Mouse (Mus musculus) hematopoietic multipotent progenitor cell, adult 10-12 weeks (in vitro differentiated cells): ENCODE measurements around the gene Olfr146. TPM values are rescaled to one million over a fixed set of nuclear protein-coding genes. Genes with fewer than 3 reads are reported as not detected.

Experiments
- polyA plus RNA-seq: library from polyadenylated mRNA; stranded (reverse); fragments of >175 nt; gene quantifications from 2 replicates; pipeline ENCODE4 v1.2.3, GENCODE M21; 2012; ENCODE audit warnings: low replicate concordance

The Olfr146 gene
- not detected in 2 replicates for polyA plus RNA-seq

GRCm38 (mm10) chr9:39023277-39023676 lies at the start of gene Olfr146:
Gene Olfr146, minus strand, starts transcription at chr9:39023377.

GRCm38 (mm10) chr9:39064851-39065250 lies 41.7 kb upstream of the Olfr146 start, which contains the start of gene Olfr937:
Gene Olfr937, minus strand, starts transcription at chr9:39064951.

GRCm38 (mm10) chr9:38999583-38999982 lies 23.6 kb downstream of the Olfr146 start, which contains the start of gene Olfr935:
Gene Olfr935, minus strand, starts transcription at chr9:38999683.

GRCm38 (mm10) chr9:38988215-38988614 lies 35.0 kb downstream of the Olfr146 start, which contains the start of gene Olfr934:
Gene Olfr934, minus strand, starts transcription at chr9:38988315.

GRCm38 (mm10) chr9:38972013-38972412 lies 51.2 kb downstream of the Olfr146 start, which contains the start of gene Olfr933:
Gene Olfr933, plus strand, starts transcription at chr9:38972313.

Other genes starting within 250 kb of the Olfr146 start
- gene Olfr922, start 208.8 kb downstream of the Olfr146 start, polyA plus RNA-seq = not detected in 2 replicates
- gene Olfr923, start 196.8 kb downstream of the Olfr146 start, polyA plus RNA-seq = not detected in 2 replicates
- not detected in 2 replicates for gene Olfr924, start 178.9 kb downstream of the Olfr146 start, polyA plus RNA-seq
- not detected in 2 replicates for gene Olfr26, start 168.3 kb downstream of the Olfr146 start, polyA plus RNA-seq
- gene Olfr926, start 146.3 kb downstream of the Olfr146 start, polyA plus RNA-seq = not detected in 2 replicates
- not detected in 2 replicates for gene Olfr930, start 93.6 kb downstream of the Olfr146 start, polyA plus RNA-seq
- not detected in 2 replicates for gene Olfr933, start 51.1 kb downstream of the Olfr146 start, polyA plus RNA-seq
- not detected in 2 replicates for gene Olfr934, start 35.1 kb downstream of the Olfr146 start, polyA plus RNA-seq
- not detected in 2 replicates for gene Olfr935, start 23.7 kb downstream of the Olfr146 start, polyA plus RNA-seq
- gene Olfr937, start 41.6 kb upstream of the Olfr146 start, polyA plus RNA-seq = not detected in 2 replicates
- not detected in 2 replicates for gene Olfr938, start 55.5 kb upstream of the Olfr146 start, polyA plus RNA-seq
- gene Olfr27, start 104.8 kb upstream of the Olfr146 start, polyA plus RNA-seq = not detected in 2 replicates
- not detected in 2 replicates for gene Olfr943, start 142.9 kb upstream of the Olfr146 start, polyA plus RNA-seq
- gene Olfr944, start 178.5 kb upstream of the Olfr146 start, polyA plus RNA-seq = not detected in 2 replicates
- gene Olfr1537, start 226.6 kb upstream of the Olfr146 start, polyA plus RNA-seq = not detected in 2 replicates